Mouse (Mus musculus) liver (tissue): ENCODE results near the gene Gm3164.
"Not testable (repeated sequence)": the region's sequence is repeated elsewhere in the genome, so short reads cannot be mapped to it uniquely, and the experiment has no call there.

Experiments used
- DNase-seq: peaks from one replicate; pipeline ENCODE4 v3.0.0-alpha.2; 2020; ENCODE audit warnings: mixed read lengths

The Gm3164 gene

DNA sequence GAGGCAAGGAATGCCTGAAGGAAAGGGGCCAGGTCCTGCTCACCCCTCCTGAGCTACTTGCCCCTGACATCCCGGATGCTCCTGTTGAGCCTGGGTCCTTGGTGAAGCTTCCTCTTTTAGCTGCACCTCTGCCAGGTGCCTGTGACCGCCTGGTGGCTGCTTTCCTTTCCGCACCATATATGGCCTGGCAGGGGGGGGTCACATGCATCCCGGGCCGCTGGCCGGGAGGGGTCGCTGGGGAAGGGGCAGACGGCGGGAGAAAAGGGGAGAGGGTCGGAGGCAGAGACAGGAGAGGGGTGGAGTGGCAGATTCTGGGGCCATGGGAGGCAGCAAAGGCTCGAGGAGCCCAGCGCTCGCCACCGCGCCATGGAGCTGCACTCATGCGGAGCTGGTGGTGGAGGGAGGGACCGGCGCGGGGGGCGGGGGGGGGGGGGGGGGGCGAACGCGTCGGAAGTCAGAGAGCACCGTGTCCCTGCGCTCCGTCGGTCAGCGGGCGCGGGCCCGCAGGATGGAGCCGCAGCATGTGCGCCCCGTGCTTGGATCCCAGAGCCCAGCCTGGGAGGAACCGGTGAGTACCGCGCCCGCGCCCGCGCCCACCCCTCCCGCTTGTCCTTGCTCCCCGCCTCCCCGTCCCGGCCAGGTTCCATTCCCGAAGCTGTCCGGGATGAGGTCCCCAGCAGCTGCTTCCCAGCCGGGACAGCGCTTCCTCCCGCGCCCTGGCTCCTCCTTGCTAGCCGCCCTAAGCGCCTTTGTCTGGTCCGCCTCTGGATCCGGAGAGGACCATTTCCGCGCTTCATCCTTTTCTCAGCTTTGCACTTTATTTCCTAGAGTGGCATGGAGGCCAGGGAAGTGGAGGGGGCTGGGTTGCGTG, at the start of gene Gm3164:
Gene Gm3164 (plus strand): TSS at position 484 of the 871 bp plus-strand sequence.
- DNase-seq: peak; percentile 2

DNA sequence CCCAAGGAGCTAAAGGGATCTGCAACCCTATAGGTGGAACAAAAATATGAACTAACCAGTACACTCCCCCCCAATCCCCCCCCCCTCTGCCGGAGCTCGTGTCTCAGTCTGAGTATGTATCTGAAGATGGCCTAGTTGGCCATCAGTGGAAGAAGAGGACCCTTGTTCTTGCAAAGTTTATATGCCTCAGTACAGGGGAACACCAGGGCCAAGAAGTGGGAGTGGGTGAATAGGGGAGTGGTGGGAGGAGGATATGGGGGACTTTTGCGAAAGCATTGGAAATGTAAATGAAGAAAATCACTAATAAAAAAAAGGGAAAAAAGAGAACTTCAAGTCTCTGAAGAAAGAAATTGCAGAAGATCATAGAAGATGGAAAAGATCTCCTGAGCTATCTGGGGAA, 46.3 kb upstream of the Gm3164 start:
- not testable (repeated sequence) for DNase-seq

DNA sequence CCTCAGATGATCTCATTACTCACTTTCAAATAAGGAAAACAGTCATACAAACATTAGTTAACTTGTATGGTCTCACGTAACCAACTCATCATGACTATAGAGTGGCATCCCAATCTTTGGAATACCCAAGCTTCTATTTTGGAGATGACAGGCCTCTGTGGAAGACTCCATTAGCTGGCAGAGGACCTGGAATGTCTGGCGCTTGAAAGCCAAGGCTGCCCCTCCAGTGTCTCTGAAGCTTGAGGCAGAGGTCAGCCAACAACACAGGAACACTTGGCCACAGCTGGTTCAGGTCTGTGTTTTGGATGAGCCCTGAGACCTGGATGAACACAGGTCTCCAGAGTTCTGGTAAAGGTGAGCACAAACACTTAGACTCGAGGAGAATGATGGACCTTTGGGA, 45.6 kb upstream of the Gm3164 start:
- DNase-seq: not testable (repeated sequence)

DNA sequence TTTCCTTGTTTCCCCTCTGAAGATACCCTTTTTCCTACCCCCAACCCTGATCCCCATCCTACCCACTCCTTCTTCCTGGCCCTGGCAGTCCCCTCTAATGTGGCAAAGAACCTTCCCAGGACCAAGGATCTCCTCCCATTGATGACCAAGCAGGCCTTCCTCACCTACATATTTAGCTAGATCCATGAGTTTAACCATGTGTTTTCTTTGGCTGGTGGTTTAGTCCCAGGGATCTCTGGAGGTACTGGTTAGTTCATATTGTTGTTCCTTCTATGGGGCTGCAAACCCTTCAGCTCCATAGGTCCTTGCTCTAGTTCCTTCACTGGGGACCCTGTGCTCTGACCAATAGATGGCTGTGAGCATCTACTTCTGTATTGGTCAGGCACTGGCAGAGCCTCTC, 37.4 kb upstream of the Gm3164 start:
- DNase-seq: not testable (repeated sequence)

DNA sequence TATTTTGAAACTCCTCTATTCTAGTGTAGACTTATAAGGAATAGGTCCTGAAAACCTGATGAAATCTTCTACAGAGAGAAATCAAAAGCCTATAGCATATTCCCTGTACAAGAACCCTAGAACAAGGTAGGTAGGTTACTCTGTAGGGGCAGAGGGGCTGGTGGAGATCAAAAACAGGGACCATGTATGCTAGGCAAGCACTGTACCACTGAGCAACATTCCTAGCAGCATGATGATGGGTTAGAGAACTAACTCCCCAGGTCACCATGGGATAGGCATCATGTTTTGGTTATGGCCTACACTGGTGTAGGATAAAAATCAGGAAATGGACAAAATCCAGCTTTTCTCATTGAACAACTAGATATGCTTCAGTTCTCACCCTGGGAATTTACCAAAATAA, 29.6 kb upstream of the Gm3164 start:
- not testable (repeated sequence) for DNase-seq

DNA sequence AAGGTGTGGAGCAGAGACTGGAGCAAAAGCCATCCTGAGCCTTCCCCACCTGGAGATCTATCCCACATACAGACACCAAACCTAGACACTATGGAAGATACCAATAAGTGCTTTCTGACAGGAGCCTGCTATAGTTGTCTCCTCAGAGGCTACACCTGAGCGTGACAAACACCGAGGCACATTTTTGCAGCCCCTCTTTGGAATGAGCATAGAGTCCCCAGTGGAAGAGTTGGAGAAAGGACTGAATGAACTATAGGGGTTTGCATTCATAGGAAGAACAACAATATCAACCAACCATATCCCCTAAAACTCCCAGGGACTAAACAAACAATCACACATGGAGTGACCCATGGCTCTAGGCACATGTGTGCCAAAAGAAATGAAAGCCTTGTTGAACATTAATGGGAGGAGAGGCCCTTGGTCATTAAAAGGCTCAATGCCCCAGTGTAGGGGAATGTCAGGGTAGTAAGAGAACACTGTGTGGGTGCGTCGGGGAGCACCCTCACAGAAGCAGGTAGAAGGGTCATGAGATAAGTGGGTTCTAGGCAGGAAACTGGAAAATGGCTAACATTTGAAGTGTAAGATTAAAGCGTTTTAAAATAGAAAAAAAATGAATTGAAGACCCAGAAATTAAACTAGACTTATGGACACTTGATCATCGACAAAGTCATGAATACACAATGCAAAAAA, 22.3 kb upstream of the Gm3164 start:
- DNase-seq: not testable (repeated sequence)

DNA sequence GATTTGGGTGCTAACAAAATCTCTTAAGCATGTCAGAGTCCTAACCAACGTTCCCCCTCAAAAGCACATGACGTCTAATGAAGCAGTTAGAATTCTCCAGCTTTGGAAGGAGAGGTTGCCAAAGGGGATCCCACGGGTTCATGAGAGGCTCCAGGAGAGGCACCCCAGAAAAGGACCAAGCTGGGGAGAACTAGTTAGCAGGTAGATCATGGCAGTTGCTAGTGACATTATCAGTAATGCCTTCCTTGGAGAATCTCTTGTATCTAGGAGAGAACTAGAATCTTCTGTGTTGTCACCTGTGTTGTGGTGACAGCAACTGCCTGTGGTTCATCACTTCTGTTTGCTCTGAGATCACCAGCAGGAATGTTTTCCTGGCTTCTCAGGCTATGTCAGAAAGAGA, 18.0 kb upstream of the Gm3164 start, which contains the start of gene Gm3159:
Gene Gm3159 (plus strand): TSS at position 301 of the 400 bp plus-strand sequence.
- DNase-seq: not testable (repeated sequence)

DNA sequence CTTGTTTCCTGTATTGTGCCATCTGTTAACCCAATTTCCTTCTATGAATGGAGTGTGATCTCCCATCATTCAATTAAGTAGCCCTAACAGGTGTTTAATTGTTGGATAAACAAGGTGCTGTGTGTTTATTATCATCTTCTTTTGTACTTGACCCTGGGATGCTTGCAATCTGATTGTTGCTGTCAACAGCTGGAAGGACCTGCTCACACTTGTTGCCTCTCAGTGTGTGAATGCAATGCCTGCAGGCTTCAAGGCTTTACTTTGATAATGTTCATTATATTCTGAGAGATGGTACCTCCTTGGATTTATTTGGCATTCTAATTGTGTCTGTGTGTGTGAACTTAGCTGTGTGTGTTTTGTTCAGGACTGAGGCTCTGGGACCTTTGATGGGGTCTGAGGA, 16.6 kb upstream of the Gm3164 start:
- DNase-seq: not testable (repeated sequence)

DNA sequence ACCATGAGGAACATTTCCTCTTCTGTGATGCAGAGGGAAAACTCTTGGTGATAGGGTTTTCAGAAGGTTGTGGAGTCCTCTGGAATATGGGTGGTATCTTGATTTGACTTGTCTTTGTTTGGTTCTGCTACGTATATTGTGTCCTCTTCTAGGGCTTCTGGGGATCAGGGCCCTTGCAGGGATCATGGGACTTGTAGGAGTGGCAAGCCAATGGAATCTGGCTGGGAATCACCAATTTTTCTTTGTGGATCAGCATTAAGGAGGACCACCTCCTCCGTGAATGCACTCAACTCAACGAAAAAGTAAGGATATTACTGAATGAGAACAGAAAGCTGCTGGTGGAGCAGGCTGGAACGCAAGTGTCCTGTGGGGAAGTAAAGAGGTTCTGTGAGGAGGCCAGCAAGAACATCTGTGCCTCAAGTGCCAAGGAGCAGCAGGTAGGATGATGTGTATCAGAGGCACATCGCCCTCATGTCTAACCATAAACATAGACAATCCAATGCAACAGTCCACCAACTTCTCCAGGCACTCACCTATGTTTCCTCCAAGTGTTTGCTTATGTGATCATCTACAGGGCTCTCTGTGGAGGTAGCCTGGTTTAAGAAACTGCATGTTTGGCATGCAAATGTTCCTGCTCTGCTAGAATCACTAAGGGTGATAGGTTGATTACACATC, 15.0 kb upstream of the Gm3164 start:
- not testable (repeated sequence) for DNase-seq

DNA sequence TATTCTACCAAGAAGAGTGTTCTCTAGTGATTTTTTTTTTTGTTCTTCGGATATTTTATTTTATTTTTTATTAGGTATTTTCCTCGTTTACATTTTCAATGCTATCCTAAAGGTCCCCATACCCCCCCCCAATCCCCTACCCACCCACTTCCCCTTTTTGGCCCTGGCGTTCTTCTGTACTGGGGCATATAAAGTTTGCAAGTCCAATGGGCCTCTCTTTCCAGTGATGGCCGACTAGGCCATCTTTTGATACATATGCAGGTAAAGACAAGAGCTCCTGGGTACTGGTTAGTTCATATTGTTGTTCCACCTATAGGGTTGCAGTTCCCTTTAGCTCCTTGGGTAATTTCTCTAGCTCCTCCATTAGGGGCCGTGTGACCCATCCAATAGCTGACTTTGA, 14.0 kb upstream of the Gm3164 start:
- not testable (repeated sequence) for DNase-seq

DNA sequence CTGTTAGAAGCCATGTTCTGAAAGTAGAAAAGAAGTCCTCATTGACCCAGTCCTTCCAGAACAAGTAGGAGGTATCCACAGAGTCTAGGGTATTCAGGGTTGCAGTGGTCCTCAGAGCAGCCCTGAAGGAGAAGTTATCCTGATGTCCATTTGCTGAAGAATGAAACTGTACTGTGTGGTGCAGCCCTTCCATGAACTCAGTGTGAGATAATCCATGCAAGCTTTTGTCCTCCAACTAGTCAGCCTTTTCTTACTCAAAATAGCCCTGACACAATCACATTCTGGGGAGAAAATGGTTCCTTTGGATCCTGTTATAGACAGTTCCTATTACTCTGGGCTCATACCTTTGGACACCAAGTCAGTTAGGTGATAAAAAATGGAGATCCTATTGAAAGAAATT, 11.4 kb upstream of the Gm3164 start:
- not testable (repeated sequence) for DNase-seq

DNA sequence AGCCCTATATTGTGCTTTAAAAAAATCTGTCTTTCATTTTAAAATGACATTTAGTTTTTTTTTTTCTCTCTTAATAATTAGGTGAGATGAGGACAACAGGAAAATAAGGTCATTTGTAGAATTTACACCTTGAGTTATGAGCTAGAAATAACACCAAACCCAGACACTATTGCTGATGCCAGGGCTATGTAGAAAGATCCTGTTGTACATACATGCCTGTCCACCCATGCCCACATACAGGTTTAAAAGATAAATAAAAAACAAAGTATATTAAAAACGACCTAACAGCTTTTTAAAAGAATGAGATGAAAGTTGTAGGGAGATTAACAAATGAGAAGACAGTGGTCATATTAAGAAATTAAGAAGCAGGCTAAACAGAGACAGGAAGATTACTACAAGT, 5.3 kb upstream of the Gm3164 start:
- DNase-seq: not testable (repeated sequence)

DNA sequence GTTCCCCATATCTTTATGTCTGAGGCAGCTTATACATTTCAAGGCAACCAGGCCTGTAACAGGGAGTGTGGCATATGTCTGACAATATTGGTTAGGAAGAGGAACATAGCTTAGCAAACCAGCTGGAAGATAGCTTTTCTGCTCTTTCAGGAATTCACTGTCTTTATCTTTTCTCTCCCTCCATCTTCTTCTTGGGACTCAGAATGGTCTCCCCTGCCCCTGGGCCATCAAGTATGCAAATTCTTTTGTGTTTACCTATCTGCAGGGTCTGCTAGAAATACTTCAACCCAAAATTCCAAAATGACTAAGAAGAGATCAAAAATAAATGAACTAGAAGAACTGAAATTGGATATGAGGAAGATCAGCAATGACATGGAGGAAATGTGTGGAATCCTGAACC, 15.4 kb downstream of the Gm3164 start, which contains the start of gene Gm3173:
Gene Gm3173 (plus strand): TSS at position 301 of the 400 bp plus-strand sequence.
- DNase-seq: not testable (repeated sequence)

DNA sequence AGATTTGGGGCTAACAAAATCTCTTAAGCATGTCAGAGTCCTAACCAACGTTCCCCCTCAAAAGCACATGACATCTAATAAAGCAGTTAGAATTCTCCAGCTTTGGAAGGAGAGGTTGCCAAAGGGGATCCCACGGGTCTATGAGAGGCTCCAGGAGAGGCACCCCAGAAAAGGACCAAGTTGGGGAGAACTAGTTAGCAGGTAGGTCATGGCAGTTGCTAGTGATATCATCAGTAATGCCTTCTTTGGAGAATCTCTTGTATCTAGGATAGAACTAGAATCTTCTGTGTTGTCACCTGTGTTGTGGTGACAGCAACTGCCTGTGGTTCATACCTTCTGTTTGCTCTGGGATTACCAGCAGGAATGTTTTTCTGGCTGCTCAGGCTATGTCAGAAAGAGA, 66.2 kb downstream of the Gm3164 start, which contains the start of gene Gm3182:
Gene Gm3182 (plus strand): TSS at position 301 of the 400 bp plus-strand sequence.
- not testable (repeated sequence) for DNase-seq
